In genomic region chr8:84738715-84739400, GRCm38 (mm10) we compare ENCODE assay signal across 12 mouse cellular contexts. TPM values are rescaled to one million over a fixed set of nuclear protein-coding genes. Genes with fewer than 3 reads are reported as not detected.
DNase-seq lines count a peak whose midpoint lies in the region; ATAC-seq and TF ChIP-seq lines count a peak whose summit lies in the region.
"Had no signal": no experiment of that assay in that cellular context is flagged by ENCODE, and none has a peak within 500 bp of the region (broad histone marks: within the 10 kb centered on the region; RNA-seq: fewer than 3 reads in every experiment).

No protein-coding gene starts in this region.

- no peak overlapping the region for H3K4me2 ChIP-seq in midbrain, embryonic 16.5 days (ENCODE audit: low read length)
- no peak overlapping the region for H3K4me2 ChIP-seq in hindbrain, embryonic 14.5 days (replicated peaks)
- no peak overlapping the region for H3K4me2 ChIP-seq in stomach, embryonic 14.5 days (replicated peaks; ENCODE audit: low read depth, low read length)

- H3K27ac ChIP-seq in heart, adult 2 months = peak overlapping the region; percentile 28
- H3K27ac ChIP-seq in midbrain, embryonic 10.5 days (replicated peaks) = 0 out of 2 replicates have a peak overlapping the region, but pooled peaks have one; percentile 46
- H3K27ac ChIP-seq in midbrain, embryonic 16.5 days (ENCODE audit: low read length) = no peak overlapping the region
- 0 out of 2 replicates have a peak overlapping the region, but pooled peaks have one; percentile 34 for H3K27ac ChIP-seq in hindbrain, embryonic 14.5 days
- H3K27ac ChIP-seq in stomach, embryonic 14.5 days (ENCODE audit: low read length) = 0 out of 2 replicates have a peak overlapping the region, but pooled peaks have one; percentile 6

- H3K27me3 ChIP-seq in heart, adult 2 months (ENCODE audit: control insufficient read depth, insufficient read depth, low read length) = no peaks in the 10 kb centered on the region
- peaks cover 100% of the 10 kb centered on the region for H3K27me3 ChIP-seq in midbrain, embryonic 10.5 days (ENCODE audit: low read depth, poor library complexity, severe bottlenecking)
- peaks cover 48% of the 10 kb centered on the region for H3K27me3 ChIP-seq in midbrain, embryonic 16.5 days (ENCODE audit: control insufficient read depth, insufficient read depth, low read depth, low read length)
- peaks cover 76% of the 10 kb centered on the region for H3K27me3 ChIP-seq in hindbrain, embryonic 14.5 days (ENCODE audit: control insufficient read depth, insufficient read depth, low read length)
- no peaks in the 10 kb centered on the region for H3K27me3 ChIP-seq in stomach, embryonic 14.5 days (ENCODE audit: control insufficient read depth, insufficient read depth, low read length)

- WGBS in heart, adult 2 months = 77% methylated on average over 10 of the region's 10 CpGs
- 23% methylated on average over 10 of the region's 10 CpGs for WGBS in midbrain, embryonic 10.5 days
- WGBS in midbrain, embryonic 16.5 days = 42% methylated on average over 10 of the region's 10 CpGs
- WGBS in hindbrain, embryonic 14.5 days = 37% methylated on average over 10 of the region's 10 CpGs
- 64% methylated on average over 10 of the region's 10 CpGs for WGBS in stomach, embryonic 14.5 days

- peaks cover 2% of the 10 kb centered on the region; the same call in 1 of the 2 replicates for H3K79me2 ChIP-seq in heart, adult 2 months (replicated peaks; ENCODE audit: control insufficient read depth, insufficient read depth, low read length)

- no peak for TF ChIP-seq EP300 in heart, adult 2 months (IDR thresholded peaks at IDR 0.05; ENCODE audit: insufficient read depth, low read depth, low read length)

- DNase-seq in heart, adult 2 months = no peak
- no peak for DNase-seq in heart, postnatal 36 days
- no peak for DNase-seq in midbrain, embryonic 10.5 days (ENCODE audit: low spot score)
- no peak for DNase-seq in hindbrain, embryonic 14.5 days (ENCODE audit: low spot score)
- no peak for DNase-seq in right cerebral cortex, postnatal 4 days
- no peak for DNase-seq in T-cell, adult 2 months (ENCODE audit: low spot score)
- DNase-seq: kidney, adult 11 months; right cerebral cortex, postnatal 14 days; thymus, adult 18-20 months had no signal

- no peaks in the 10 kb centered on the region; the same call in 1 of the 2 replicates for H3K36me3 ChIP-seq in heart, adult 2 months (ENCODE audit: control insufficient read depth, insufficient read depth, low read length)
- no peaks in the 10 kb centered on the region for H3K36me3 ChIP-seq in midbrain, embryonic 10.5 days
- H3K36me3 ChIP-seq in midbrain, embryonic 16.5 days (ENCODE audit: control insufficient read depth, insufficient read depth, low read length) = no peaks in the 10 kb centered on the region
- no peaks in the 10 kb centered on the region for H3K36me3 ChIP-seq in hindbrain, embryonic 14.5 days (replicated peaks; ENCODE audit: control insufficient read depth, insufficient read depth)
- H3K36me3 ChIP-seq in stomach, embryonic 14.5 days (ENCODE audit: control insufficient read depth, insufficient read depth, low read length) = no peaks in the 10 kb centered on the region; the same call in 1 of the 2 replicates

- H3K4me1 ChIP-seq in heart, adult 2 months (ENCODE audit: control insufficient read depth, insufficient read depth, low read length) = peaks cover 47% of the 10 kb centered on the region
- peaks cover 49% of the 10 kb centered on the region for H3K4me1 ChIP-seq in midbrain, embryonic 10.5 days
- peaks cover 27% of the 10 kb centered on the region for H3K4me1 ChIP-seq in midbrain, embryonic 16.5 days (ENCODE audit: control insufficient read depth, insufficient read depth, low read length)
- H3K4me1 ChIP-seq in hindbrain, embryonic 14.5 days (replicated peaks; ENCODE audit: control insufficient read depth, insufficient read depth, low read length) = peaks cover 48% of the 10 kb centered on the region
- H3K4me1 ChIP-seq in stomach, embryonic 14.5 days (ENCODE audit: control insufficient read depth, insufficient read depth, low read length) = peaks cover 62% of the 10 kb centered on the region

- ATAC-seq in midbrain, embryonic 16.5 days = no peak
- ATAC-seq in hindbrain, embryonic 14.5 days (ENCODE audit: low FRiP score) = no peak
- no peak for ATAC-seq in stomach, embryonic 14.5 days (ENCODE audit: insufficient number of reproducible peaks, insufficient read depth, low FRiP score, low read depth)

- TF ChIP-seq CTCF in heart, adult 2 months (IDR thresholded peaks at IDR 0.05) = no peak

- TF ChIP-seq POLR2A in heart, adult 2 months (IDR thresholded peaks at IDR 0.05; ENCODE audit: insufficient read depth, low read depth, low read length) = no peak

- H3K9me3 ChIP-seq in midbrain, embryonic 10.5 days (replicated peaks) = no peaks in the 10 kb centered on the region
- no peaks in the 10 kb centered on the region for H3K9me3 ChIP-seq in midbrain, embryonic 16.5 days (replicated peaks; ENCODE audit: control insufficient read depth, low read length, poor library complexity, severe bottlenecking)
- H3K9me3 ChIP-seq in hindbrain, embryonic 14.5 days (ENCODE audit: control insufficient read depth, low read length) = no peaks in the 10 kb centered on the region
- no peaks in the 10 kb centered on the region for H3K9me3 ChIP-seq in stomach, embryonic 14.5 days (ENCODE audit: control insufficient read depth, low read depth, low read length)

- no peak overlapping the region for H3K4me3 ChIP-seq in heart, adult 2 months
- no peak overlapping the region for H3K4me3 ChIP-seq in midbrain, embryonic 10.5 days
- no peak overlapping the region for H3K4me3 ChIP-seq in midbrain, embryonic 16.5 days (ENCODE audit: low read depth, low read length)
- no peak overlapping the region for H3K4me3 ChIP-seq in hindbrain, embryonic 14.5 days (replicated peaks; ENCODE audit: low read length)
- H3K4me3 ChIP-seq in stomach, embryonic 14.5 days (ENCODE audit: low read depth, low read length) = no peak overlapping the region

- intact Hi-C loops in heart, adult 2 months (cut with DNase I) = no loop called here
- intact Hi-C loops in heart, postnatal 36 days (cut with DNase I) = no loop called here

- H3K9ac ChIP-seq in heart, adult 2 months (ENCODE audit: low read depth, low read length) = peak overlapping the region; percentile 19; the same call in 1 of the 2 replicates
- H3K9ac ChIP-seq in midbrain, embryonic 16.5 days (ENCODE audit: low read depth, low read length) = no peak overlapping the region
- 0 out of 2 replicates have a peak overlapping the region, but pooled peaks have one; percentile 29 for H3K9ac ChIP-seq in hindbrain, embryonic 14.5 days
- H3K9ac ChIP-seq in stomach, embryonic 14.5 days (replicated peaks; ENCODE audit: low read depth, low read length) = no peak overlapping the region

RNA-seq across cellular contexts. Expression of gene G430095P16Rik, which starts 16.1 kb away (rescaled TPM):
- total RNA-seq in heart, adult 2 months (2021) = under 1 TPM in 1 of 2 experiments, not detected in 1; 0.55 TPM
- polyA plus RNA-seq in heart, adult 2 months (2012; rRNA removed) = 0.70 TPM in 1 of 2 replicates, not detected in the other
- under 1 TPM in 1 of 2 experiments, not detected in 1; 0.44 TPM for total RNA-seq in heart, postnatal 36 days (2021)
- 1.1 and 1.4 TPM in 2 replicates for polyA plus RNA-seq in midbrain, embryonic 10.5 days (2016; fragmentation: Nextera tagmentation; extraction: Ambion mirVana)
- 0.80 and 1.1 TPM in 2 replicates for polyA plus RNA-seq in midbrain, embryonic 16.5 days (2015; fragmentation: Nextera tagmentation; extraction: Ambion mirVana)
- polyA plus RNA-seq in hindbrain, embryonic 14.5 days (2014; fragmentation: Nextera tagmentation; extraction: Ambion mirVana) = 0.55 and 0.71 TPM in 2 replicates
- 2.8 and 5.0 TPM in 2 replicates for polyA plus RNA-seq in stomach, embryonic 14.5 days (2014; fragmentation: Nextera tagmentation; extraction: Ambion mirVana)
- total RNA-seq: left cerebral cortex, postnatal 14 days had no signal

RNA-seq across cellular contexts. Expression of gene Lyl1, which starts 37.6 kb away (rescaled TPM):
- 1 to 10 TPM; 3.0 to 3.7 TPM for total RNA-seq in heart, adult 2 months (2021)
- polyA plus RNA-seq in heart, adult 2 months (2012; rRNA removed) = 4.0 and 7.7 TPM in 2 replicates
- total RNA-seq in heart, postnatal 36 days (2021) = 1 to 10 TPM; 5.4 to 5.7 TPM
- polyA plus RNA-seq in midbrain, embryonic 10.5 days (2016; fragmentation: Nextera tagmentation; extraction: Ambion mirVana) = 4.8 and 5.8 TPM in 2 replicates
- 2.2 and 3.1 TPM in 2 replicates for polyA plus RNA-seq in midbrain, embryonic 16.5 days (2015; fragmentation: Nextera tagmentation; extraction: Ambion mirVana)
- polyA plus RNA-seq in hindbrain, embryonic 14.5 days (2014; fragmentation: Nextera tagmentation; extraction: Ambion mirVana) = 3.8 and 5.1 TPM in 2 replicates
- polyA plus RNA-seq in stomach, embryonic 14.5 days (2014; fragmentation: Nextera tagmentation; extraction: Ambion mirVana) = 4.6 and 5.0 TPM in 2 replicates

RNA-seq across cellular contexts. Expression of gene Nacc1, which starts 51.2 kb away (rescaled TPM):
- total RNA-seq in heart, adult 2 months (2021) = 10 to 100 TPM; 30.5 to 31.0 TPM
- polyA plus RNA-seq in heart, adult 2 months (2012; rRNA removed) = 45.3 and 50.5 TPM in 2 replicates
- 10 to 100 TPM; 27.3 to 30.1 TPM for total RNA-seq in heart, postnatal 36 days (2021)
- polyA plus RNA-seq in midbrain, embryonic 10.5 days (2016; fragmentation: Nextera tagmentation; extraction: Ambion mirVana) = 24.8 and 26.3 TPM in 2 replicates
- polyA plus RNA-seq in midbrain, embryonic 16.5 days (2015; fragmentation: Nextera tagmentation; extraction: Ambion mirVana) = 13.0 and 14.2 TPM in 2 replicates
- 17.8 and 18.1 TPM in 2 replicates for polyA plus RNA-seq in hindbrain, embryonic 14.5 days (2014; fragmentation: Nextera tagmentation; extraction: Ambion mirVana)
- polyA plus RNA-seq in stomach, embryonic 14.5 days (2014; fragmentation: Nextera tagmentation; extraction: Ambion mirVana) = 25.1 and 25.7 TPM in 2 replicates

RNA-seq across cellular contexts. Expression of gene Trmt1, which starts 52.8 kb away (rescaled TPM):
- total RNA-seq in heart, adult 2 months (2021) = 10 to 100 TPM; 32.0 to 37.4 TPM
- polyA plus RNA-seq in heart, adult 2 months (2012; rRNA removed) = 39.9 and 50.8 TPM in 2 replicates
- total RNA-seq in heart, postnatal 36 days (2021) = 10 to 100 TPM; 36.1 to 39.2 TPM
- 56.4 and 58.1 TPM in 2 replicates for polyA plus RNA-seq in midbrain, embryonic 10.5 days (2016; fragmentation: Nextera tagmentation; extraction: Ambion mirVana)
- 59.0 and 68.1 TPM in 2 replicates for polyA plus RNA-seq in midbrain, embryonic 16.5 days (2015; fragmentation: Nextera tagmentation; extraction: Ambion mirVana)
- 55.2 and 62.1 TPM in 2 replicates for polyA plus RNA-seq in hindbrain, embryonic 14.5 days (2014; fragmentation: Nextera tagmentation; extraction: Ambion mirVana)
- polyA plus RNA-seq in stomach, embryonic 14.5 days (2014; fragmentation: Nextera tagmentation; extraction: Ambion mirVana) = 64.6 and 65.7 TPM in 2 replicates

Comparison
In these comparisons a context has a peak if more than half of its experiments do, and no peak if none do; other contexts are left out.
1. H3K9ac ChIP-seq: peak in heart, adult 2 months (single experiment) and hindbrain, embryonic 14.5 days (single experiment); none in midbrain, embryonic 16.5 days (single experiment) and stomach, embryonic 14.5 days (single experiment).